Mouse (Mus musculus) frontal cortex, postnatal 10 days (tissue): ENCODE measurements around the gene Matk.
A peak's percentile ranks its signal among the peaks of the same experiment; 100 is the strongest.
"Not testable (repeated sequence)": the region's sequence is repeated elsewhere in the genome, so short reads cannot be mapped to it uniquely, and the experiment has no call there.

Experiments
- DNase-seq, 2 experiments: peaks; one replicate each; pipeline ENCODE4 v3.0.0; 2022; ENCODE audit warnings: low spot score in 2 of 2, mixed read lengths in 1 of 2

Gene Matk

GRCm38 (mm10) chr10:81252424-81253419, at the start of gene Matk:
Gene Matk, plus strand, starts transcription at chr10:81252935.
- DNase-seq = peak; percentile 82 to 85

- no peak for DNase-seq
Measured at GRCm38 (mm10) chr10:81202978-81203720, 49.6 kb upstream of the Matk start.

GRCm38 (mm10) chr10:81204137-81204536, 48.6 kb upstream of the Matk start:
- DNase-seq = no peak

- DNase-seq = no peak
Measured at GRCm38 (mm10) chr10:81210154-81210553, 42.6 kb upstream of the Matk start.

GRCm38 (mm10) chr10:81216260-81216659, 36.5 kb upstream of the Matk start:
- no peak for DNase-seq

GRCm38 (mm10) chr10:81216810-81217209, 35.9 kb upstream of the Matk start:
- no peak for DNase-seq

GRCm38 (mm10) chr10:81217267-81217666, 35.5 kb upstream of the Matk start:
- not testable (repeated sequence) for DNase-seq

- DNase-seq = peak in 1 of 2 experiments; percentile 54
Measured at GRCm38 (mm10) chr10:81217964-81218363, 34.8 kb upstream of the Matk start.

GRCm38 (mm10) chr10:81221402-81222015, 31.2 kb upstream of the Matk start:
- no peak for DNase-seq

GRCm38 (mm10) chr10:81223731-81224130, 29.0 kb upstream of the Matk start:
- not testable (repeated sequence) for DNase-seq

- no peak for DNase-seq
Measured at GRCm38 (mm10) chr10:81229735-81230437, 22.8 kb upstream of the Matk start.

GRCm38 (mm10) chr10:81230438-81231332, 22.1 kb upstream of the Matk start, which contains the start of gene Atcay:
Gene Atcay, minus strand, starts transcription at chr10:81230833.
- peak; percentile 83 to 84 for DNase-seq

GRCm38 (mm10) chr10:81231436-81231835, 21.3 kb upstream of the Matk start:
- no peak for DNase-seq

GRCm38 (mm10) chr10:81232580-81233225, 20.0 kb upstream of the Matk start, which contains the start of gene Zfr2:
Gene Zfr2, plus strand, starts transcription at chr10:81233155.
- peak; percentile 91 to 92 for DNase-seq

GRCm38 (mm10) chr10:81233226-81233585, 19.5 kb upstream of the Matk start:
- no peak for DNase-seq

GRCm38 (mm10) chr10:81234206-81234605, 18.5 kb upstream of the Matk start:
- DNase-seq = no peak

GRCm38 (mm10) chr10:81236471-81237268, 16.1 kb upstream of the Matk start:
- no peak for DNase-seq

GRCm38 (mm10) chr10:81238618-81239017, 14.1 kb upstream of the Matk start:
- DNase-seq = no peak

- no peak for DNase-seq
Measured at GRCm38 (mm10) chr10:81240876-81241275, 11.9 kb upstream of the Matk start.
